Comparison of ENCODE assay signal across 24 mouse cellular contexts in genomic region chr5:118205852-118206251, GRCm38 (mm10). TPM values are rescaled to one million over a fixed set of nuclear protein-coding genes. Genes with fewer than 3 reads are reported as not detected.
"Had no signal": no experiment of that assay in that cellular context is flagged by ENCODE, and none has a peak within 500 bp of the region (broad histone marks: within the 10 kb centered on the region; RNA-seq: fewer than 3 reads in every experiment).

No protein-coding gene starts in this region.

- H3K4me3 ChIP-seq: limb, embryonic 10.5 days; limb, embryonic 13.5 days; liver, embryonic 12.5 days; liver, embryonic 15.5 days; lung, embryonic 15.5 days; megakaryocyte, embryonic 14.5 days; midbrain, embryonic 12.5 days; myocyte had no signal

- H3K9ac ChIP-seq: limb, embryonic 13.5 days; liver, embryonic 12.5 days; liver, embryonic 15.5 days; lung, embryonic 15.5 days; midbrain, embryonic 12.5 days had no signal

- H3K27ac ChIP-seq: limb, embryonic 10.5 days; limb, embryonic 13.5 days; liver, embryonic 12.5 days; liver, embryonic 15.5 days; lung, embryonic 15.5 days; midbrain, embryonic 12.5 days; stomach, postnatal 0 days had no signal

- H3K9me3 ChIP-seq: limb, embryonic 10.5 days; limb, embryonic 13.5 days; liver, embryonic 12.5 days; liver, embryonic 15.5 days; lung, embryonic 15.5 days; megakaryocyte, embryonic 14.5 days; midbrain, embryonic 12.5 days had no signal

- H3K27me3 ChIP-seq: limb, embryonic 13.5 days; liver, embryonic 15.5 days; lung, embryonic 15.5 days; midbrain, embryonic 12.5 days had no signal

- DNase-seq: kidney, adult 18-20 months; kidney, postnatal 14 days; kidney, postnatal 4 days; liver; lung, adult 18-20 months; lung, postnatal 10 days; lung, postnatal 36 days; right cerebral cortex, adult 18-20 months; right cerebral cortex, postnatal 14 days; right cerebral cortex, postnatal 4 days; thymus, adult 2 months; thymus, postnatal 14 days; thymus, postnatal 4 days had no signal

- H3K4me1 ChIP-seq: limb, embryonic 13.5 days; liver, embryonic 12.5 days; liver, embryonic 15.5 days; lung, embryonic 15.5 days; megakaryocyte, embryonic 14.5 days; midbrain, embryonic 12.5 days had no signal

- H3K36me3 ChIP-seq: liver, embryonic 12.5 days; liver, embryonic 15.5 days; lung, embryonic 15.5 days had no signal

- H3K4me2 ChIP-seq: limb, embryonic 13.5 days; liver, embryonic 12.5 days; liver, embryonic 15.5 days; lung, embryonic 15.5 days; midbrain, embryonic 12.5 days had no signal

- ATAC-seq: liver, embryonic 12.5 days; midbrain, embryonic 16.5 days had no signal

RNA-seq across cellular contexts. Expression of gene Rnft2, which starts 39.1 kb away (rescaled TPM):
- total RNA-seq: monocyte, adult 5-6 weeks had no signal

RNA-seq across cellular contexts. Expression of gene Hrk, which starts 41.4 kb away (rescaled TPM):
- total RNA-seq: monocyte, adult 5-6 weeks had no signal
- polyA plus RNA-seq: liver, embryonic 15.5 days had no signal
